Mouse (Mus musculus) E14TG2a.4 (cell line): ENCODE data around the gene Rapgef5.
"Not testable (repeated sequence)": the region's sequence is repeated elsewhere in the genome, so short reads cannot be mapped to it uniquely, and the experiment has no call there.

Experiments used
- H3K27me3 ChIP-seq: 2 replicates; pipeline ENCODE4 v1.6.1; 2014; ENCODE audit warnings: low read length, control low read depth; ENCODE audit not compliant: insufficient read depth
- H3K36me3 ChIP-seq: 2 replicates; pipeline ENCODE4 v1.6.1; 2014; ENCODE audit warnings: low read length, control low read depth; ENCODE audit not compliant: insufficient read depth
- H3K4me1 ChIP-seq: replicated peaks from 2 replicates; pipeline ENCODE4 v1.6.1; 2014; ENCODE audit warnings: low read depth, low read length, control low read depth
- H3K4me3 ChIP-seq: replicated peaks from 2 replicates; pipeline ENCODE4 v1.5.1; 2014; ENCODE audit warnings: mild to moderate bottlenecking, low read length
- H3K9me3 ChIP-seq: 2 replicates; pipeline ENCODE4 v1.6.1; 2014; ENCODE audit warnings: low read length, control low read depth
- CTCF ChIP-seq: conservative IDR thresholded peaks from 2 replicates; pipeline ENCODE4 v1.5.1; 2014; ENCODE audit warnings: low read length
- NANOG ChIP-seq: IDR thresholded peaks from 2 replicates; pipeline ENCODE4 v1.6.1; 2014; ENCODE audit warnings: borderline replicate concordance, low read length, mixed read lengths
- POU5F1 ChIP-seq: IDR thresholded peaks from 2 replicates; pipeline ENCODE4 v1.6.1; 2014; ENCODE audit warnings: low read length, borderline replicate concordance

Rapgef5 gene

GRCm38 (mm10) chr12:117771156-117771555, 254.9 kb downstream of the Rapgef5 start:
- Histone ChIP-seq H3K27me3 (peaks cover 9% of the 10 kb centered on the region; the same call in 1 of the 2 replicates), H3K4me1 (no peaks in the 10 kb centered on the region), H3K4me3 (no peak overlapping the region), H3K36me3 (no peaks in the 10 kb centered on the region), H3K9me3 (no peaks in the 10 kb centered on the region)
- TF ChIP-seq POU5F1 (no peak), CTCF (no peak), NANOG (no peak)

GRCm38 (mm10) chr12:117772638-117773037, 256.4 kb downstream of the Rapgef5 start:
- H3K9me3 ChIP-seq, result no peaks in the 10 kb centered on the region
- H3K27me3 ChIP-seq, result peaks cover 9% of the 10 kb centered on the region; the same call in 1 of the 2 replicates
- no peaks in the 10 kb centered on the region for H3K4me1 ChIP-seq
- TF ChIP-seq CTCF (peak; percentile 89), POU5F1 (no peak), NANOG (no peak)
- no peaks in the 10 kb centered on the region for H3K36me3 ChIP-seq
- H3K4me3 ChIP-seq, result no peak overlapping the region

- Histone ChIP-seq H3K9me3 (no peaks in the 10 kb centered on the region), H3K36me3 (no peaks in the 10 kb centered on the region), H3K27me3 (no peaks in the 10 kb centered on the region), H3K4me3 (no peak overlapping the region), H3K4me1 (no peaks in the 10 kb centered on the region)
- TF ChIP-seq CTCF, result no peak
- no peak for TF ChIP-seq POU5F1
- no peak for TF ChIP-seq NANOG
Observed at GRCm38 (mm10) chr12:117776841-117777240, 260.6 kb downstream of the Rapgef5 start.

GRCm38 (mm10) chr12:117781360-117781759, 265.1 kb downstream of the Rapgef5 start:
- no peaks in the 10 kb centered on the region for H3K4me1 ChIP-seq
- H3K36me3 ChIP-seq, result no peaks in the 10 kb centered on the region
- H3K27me3 ChIP-seq, result peaks cover 4% of the 10 kb centered on the region; the same call in 1 of the 2 replicates
- H3K9me3 ChIP-seq, result no peaks in the 10 kb centered on the region
- no peak overlapping the region for H3K4me3 ChIP-seq
- TF ChIP-seq CTCF (no peak), NANOG (no peak), POU5F1 (no peak)

- TF ChIP-seq POU5F1 (no peak), NANOG (no peak), CTCF (no peak)
Observed at GRCm38 (mm10) chr12:117783426-117783825, 267.1 kb downstream of the Rapgef5 start.

GRCm38 (mm10) chr12:117786621-117787020, 270.3 kb downstream of the Rapgef5 start:
- Histone ChIP-seq H3K36me3 (no peaks in the 10 kb centered on the region), H3K4me3 (no peak overlapping the region), H3K27me3 (peaks cover 11% of the 10 kb centered on the region), H3K4me1 (peaks cover 24% of the 10 kb centered on the region), H3K9me3 (no peaks in the 10 kb centered on the region)
- TF ChIP-seq CTCF (no peak), NANOG (no peak), POU5F1 (no peak)

More at GRCm38 (mm10) chr12:117783426-117783825, 267.1 kb downstream of the Rapgef5 start:
- peaks cover 8% of the 10 kb centered on the region for H3K27me3 ChIP-seq
- no peaks in the 10 kb centered on the region for H3K36me3 ChIP-seq
- H3K9me3 ChIP-seq, result no peaks in the 10 kb centered on the region
- peaks cover 12% of the 10 kb centered on the region for H3K4me1 ChIP-seq
- no peak overlapping the region for H3K4me3 ChIP-seq

- TF ChIP-seq POU5F1 (no peak), NANOG (no peak), CTCF (no peak)
- H3K4me1 ChIP-seq, result peaks cover 24% of the 10 kb centered on the region
- H3K9me3 ChIP-seq, result no peaks in the 10 kb centered on the region
- peaks cover 16% of the 10 kb centered on the region for H3K27me3 ChIP-seq
- H3K36me3 ChIP-seq, result no peaks in the 10 kb centered on the region
- H3K4me3 ChIP-seq, result peak overlapping the region; percentile 73
Observed at GRCm38 (mm10) chr12:117788513-117789011, 272.3 kb downstream of the Rapgef5 start.

GRCm38 (mm10) chr12:117789017-117789416, 272.7 kb downstream of the Rapgef5 start:
- H3K36me3 ChIP-seq, result no peaks in the 10 kb centered on the region
- peak overlapping the region; percentile 73 for H3K4me3 ChIP-seq
- peaks cover 13% of the 10 kb centered on the region for H3K27me3 ChIP-seq
- peaks cover 24% of the 10 kb centered on the region for H3K4me1 ChIP-seq
- H3K9me3 ChIP-seq, result no peaks in the 10 kb centered on the region
- TF ChIP-seq NANOG, result no peak
- no peak for TF ChIP-seq POU5F1
- no peak for TF ChIP-seq CTCF

- no peaks in the 10 kb centered on the region for H3K36me3 ChIP-seq
- TF ChIP-seq POU5F1 (no peak), CTCF (no peak), NANOG (no peak)
- no peaks in the 10 kb centered on the region for H3K4me1 ChIP-seq
- no peaks in the 10 kb centered on the region for H3K9me3 ChIP-seq
- H3K27me3 ChIP-seq, result peaks cover 8% of the 10 kb centered on the region
- H3K4me3 ChIP-seq, result no peak overlapping the region
Observed at GRCm38 (mm10) chr12:117795303-117795702, 279.0 kb downstream of the Rapgef5 start.

- H3K36me3 ChIP-seq, H3K9me3 ChIP-seq, H3K4me3 ChIP-seq, H3K4me1 ChIP-seq: not testable (repeated sequence)
- peaks cover 14% of the 10 kb centered on the region for H3K27me3 ChIP-seq
Observed at GRCm38 (mm10) chr12:117803989-117804388, 287.7 kb downstream of the Rapgef5 start, which contains the start of gene Cdca7l. Cdca7l (plus strand) TSS chr12:117804289.
